Mouse (Mus musculus) small intestine, adult 2 months (tissue): ENCODE data around the gene Tpbgl. TPM values are rescaled to one million over a fixed set of nuclear protein-coding genes. Genes with fewer than 3 reads are reported as not detected.

Source experiments
- H3K27ac ChIP-seq: fragments of 200-500 bp; 2 replicates; pipeline ENCODE4 v1.5.1; 2012; ENCODE audit warnings: low read depth, low read length, control low read depth, inconsistent platforms; ENCODE audit not compliant: insufficient read depth
- H3K27me3 ChIP-seq: fragments of 200-500 bp; 2 replicates; pipeline ENCODE4 v1.6.1; 2012; ENCODE audit warnings: mild to moderate bottlenecking, moderate library complexity, low read length, inconsistent platforms; ENCODE audit not compliant: control insufficient read depth, insufficient read depth
- H3K36me3 ChIP-seq: fragments of 200-500 bp; 2 replicates; pipeline ENCODE4 v1.6.1; 2012; ENCODE audit warnings: mild to moderate bottlenecking, low read length, control low read depth, inconsistent platforms; ENCODE audit not compliant: control insufficient read depth, insufficient read depth
- H3K4me1 ChIP-seq: fragments of 200-500 bp; 2 replicates; pipeline ENCODE4 v1.6.1; 2012; ENCODE audit warnings: low read length, inconsistent platforms, mixed read lengths; ENCODE audit not compliant: control insufficient read depth, insufficient read depth, insufficient read length
- H3K4me3 ChIP-seq: fragments of 200-500 bp; 2 replicates; pipeline ENCODE4 v1.5.1; 2012; ENCODE audit warnings: low read depth, mild to moderate bottlenecking, control low read depth, inconsistent platforms, low read length, moderate library complexity
- CTCF ChIP-seq: fragments of 200-500 bp; IDR thresholded peaks from 2 replicates; pipeline ENCODE4 v1.5.1; 2012; ENCODE audit warnings: low read depth, mild to moderate bottlenecking, control low read depth, inconsistent platforms, low read length, moderate library complexity, mixed read lengths; ENCODE audit not compliant: insufficient replicate concordance, insufficient read length; ENCODE audit errors: extremely low read depth
- POLR2A ChIP-seq: fragments of 200-500 bp; IDR thresholded peaks from 2 replicates; pipeline ENCODE4 v1.6.1; 2012; ENCODE audit warnings: low read depth, mild to moderate bottlenecking, control low read depth, inconsistent platforms, low read length, moderate library complexity
- WGBS: fragments of 180-500 bp; shearing (Covaris S2); methylation state at CpG from one replicate; pipeline ENCODE4 v1.1.7; 2018; 5-methylcytosine and 5-hydroxymethylcytosine counted together
- polyA plus RNA-seq: library from polyadenylated mRNA; depleted of rRNA; stranded (reverse); fragments of >200 nt; gene quantifications from 2 replicates; pipeline ENCODE4 v1.2.3, GENCODE M21; 2012

Gene Tpbgl
- polyA plus RNA-seq, 1 experiment: 2.7 TPM

DNA sequence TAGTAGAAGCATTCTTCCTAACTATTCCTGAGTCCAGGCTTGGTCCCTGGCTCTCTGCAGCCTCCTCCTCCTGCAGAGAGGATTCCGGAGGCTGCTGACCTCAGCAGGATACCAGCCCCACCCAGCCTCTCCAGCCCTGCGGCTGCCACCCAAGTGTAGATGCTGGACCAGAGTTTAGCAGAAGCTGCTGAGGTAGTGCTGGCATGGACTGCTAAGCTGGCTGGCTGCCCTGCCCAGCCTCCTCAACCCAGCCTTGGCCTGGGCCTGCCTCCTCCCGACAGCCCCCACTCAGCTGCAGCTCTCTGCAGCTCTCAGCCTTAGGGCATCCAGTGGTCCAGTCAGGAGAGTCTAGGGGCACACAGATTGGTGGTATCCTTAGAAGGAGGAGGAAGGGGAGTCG, 14.3 kb upstream of the Tpbgl start:
- TF ChIP-seq CTCF: no peak
- no peak for TF ChIP-seq POLR2A
- Histone ChIP-seq H3K36me3 (no peaks in the 10 kb centered on the region), H3K27me3 (peaks cover 19% of the 10 kb centered on the region), H3K4me1 (no peaks in the 10 kb centered on the region), H3K27ac (no peak overlapping the region), H3K4me3 (no peak overlapping the region)
- 53% methylated on average over 4 of the region's 4 CpGs for WGBS

DNA sequence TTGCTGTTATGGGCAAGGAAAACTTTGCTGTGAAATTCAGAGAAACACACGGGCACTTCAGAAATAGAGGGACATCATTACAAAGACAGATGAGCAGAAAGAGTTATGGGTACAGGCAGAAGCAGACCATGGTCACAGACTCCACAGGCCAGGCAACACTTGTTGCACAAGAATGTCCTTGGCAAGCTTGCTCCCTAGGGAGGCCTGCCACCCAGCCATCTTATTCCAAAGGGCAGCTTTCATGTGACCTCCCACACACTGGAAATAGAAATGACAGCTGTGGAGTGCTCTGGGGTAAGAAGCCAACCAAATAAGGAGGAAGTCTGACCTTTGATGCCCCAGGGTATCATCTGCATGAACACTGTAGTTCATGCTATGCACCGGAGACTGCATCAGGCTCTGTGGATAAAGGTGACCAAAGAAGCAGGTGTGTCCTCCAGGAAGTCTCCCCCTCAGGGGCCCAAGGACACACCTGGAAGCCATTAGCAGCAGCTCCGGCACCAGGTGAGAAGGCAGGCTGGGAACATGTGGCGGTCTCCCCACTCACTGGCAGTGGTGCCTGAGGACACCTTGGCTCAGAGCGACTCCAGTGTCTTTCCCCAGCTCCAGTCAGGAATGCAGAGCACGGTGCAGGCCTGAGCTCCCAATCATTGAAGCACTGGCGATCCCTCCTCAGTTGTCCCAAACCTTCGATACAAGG, 7.2 kb upstream of the Tpbgl start:
- H3K36me3 ChIP-seq: no peaks in the 10 kb centered on the region
- WGBS: 54% methylated on average over 8 of the region's 8 CpGs
- TF ChIP-seq CTCF (no peak), POLR2A (no peak)
- H3K27ac ChIP-seq: no peak overlapping the region
- H3K4me3 ChIP-seq: no peak overlapping the region
- H3K4me1 ChIP-seq: no peaks in the 10 kb centered on the region
- H3K27me3 ChIP-seq: no peaks in the 10 kb centered on the region

DNA sequence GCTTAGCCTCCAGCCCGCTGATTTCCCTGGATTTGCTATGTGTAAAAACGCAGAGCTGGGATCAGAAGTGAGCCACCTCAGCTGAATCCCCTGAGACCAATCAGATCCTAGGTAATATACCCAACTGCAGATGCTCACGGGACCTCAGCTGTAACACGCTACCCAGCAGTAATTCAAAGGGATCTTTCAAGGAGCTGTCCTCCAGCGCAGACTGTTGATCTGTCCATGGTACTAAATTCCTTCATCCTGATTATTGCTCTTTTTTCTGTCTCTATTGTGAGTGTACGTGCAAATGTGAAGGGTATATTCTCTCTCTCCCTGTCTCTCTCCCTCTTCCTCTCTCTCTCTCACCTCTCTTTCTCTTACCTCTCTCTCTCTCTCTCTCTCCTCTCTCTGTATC, 5.4 kb upstream of the Tpbgl start:
- Histone ChIP-seq H3K27ac (no peak overlapping the region), H3K27me3 (peaks cover 5% of the 10 kb centered on the region), H3K4me1 (no peaks in the 10 kb centered on the region), H3K4me3 (no peak overlapping the region), H3K36me3 (no peaks in the 10 kb centered on the region)
- no peak for TF ChIP-seq POLR2A
- TF ChIP-seq CTCF: no peak
- 9% methylated on average over 6 of the region's 6 CpGs for WGBS

DNA sequence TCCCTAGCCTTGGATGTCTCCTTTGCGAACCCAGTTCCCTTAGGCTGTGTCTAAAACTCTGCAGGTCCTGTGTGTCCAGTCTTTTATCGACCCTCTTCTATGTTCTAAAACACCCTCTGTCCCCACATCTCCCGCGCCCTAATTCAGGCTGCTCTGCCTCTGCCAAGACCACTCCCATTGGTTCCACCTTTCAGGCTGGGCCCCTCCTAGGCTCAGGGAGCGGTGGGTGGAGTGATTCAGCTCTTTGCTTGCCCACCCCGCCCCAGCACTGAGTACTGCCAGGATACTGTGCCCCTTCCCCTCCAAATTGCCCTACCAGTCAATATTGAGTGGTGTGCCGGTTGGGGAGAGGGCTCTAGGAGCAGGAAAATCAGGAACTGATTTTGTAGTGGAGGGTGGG, 463 bp upstream of the Tpbgl start:
- WGBS: 14% methylated on average over 7 of the region's 7 CpGs
- Histone ChIP-seq H3K27ac (no peak overlapping the region), H3K4me1 (peaks cover 8% of the 10 kb centered on the region), H3K36me3 (no peaks in the 10 kb centered on the region), H3K27me3 (peaks cover 14% of the 10 kb centered on the region), H3K4me3 (no peak overlapping the region)
- no peak for TF ChIP-seq POLR2A
- TF ChIP-seq CTCF: no peak

DNA sequence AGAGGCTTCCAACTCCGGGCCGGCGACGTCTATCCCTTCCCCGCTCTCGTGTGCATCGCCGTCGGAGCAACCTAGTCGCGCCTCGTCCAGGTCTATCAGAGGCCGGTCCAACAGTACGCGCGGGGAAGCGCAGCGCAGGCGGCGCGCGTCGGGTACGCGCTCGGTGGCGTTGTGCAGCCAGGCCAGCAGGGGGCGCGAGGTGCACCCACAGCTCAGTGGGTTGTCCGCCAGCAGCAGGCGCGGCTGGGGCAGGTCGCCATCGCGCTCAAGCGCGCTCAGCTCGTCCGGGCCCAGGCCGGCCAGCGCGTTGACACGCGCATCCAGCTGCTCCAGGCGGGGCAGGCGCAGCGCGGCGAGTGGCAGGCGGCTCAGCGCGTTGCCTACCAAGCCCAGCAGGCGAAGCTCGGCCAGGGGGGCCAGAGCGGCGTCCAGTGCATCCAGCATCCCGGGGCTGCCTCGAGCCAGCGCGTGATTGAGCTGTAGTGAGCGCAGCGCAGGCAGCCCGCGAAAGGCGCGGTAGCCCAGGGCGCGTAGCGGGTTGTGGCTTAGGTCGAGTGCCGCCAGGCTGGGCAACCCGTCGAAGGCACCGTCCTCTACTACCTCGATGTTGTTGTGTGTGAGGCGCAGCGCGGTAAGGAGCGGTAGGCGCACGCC, 1.1 kb downstream of the Tpbgl start:
- under 1% methylated on average over 80 of the region's 81 CpGs for WGBS
- H3K27me3 ChIP-seq: peaks cover 14% of the 10 kb centered on the region

DNA sequence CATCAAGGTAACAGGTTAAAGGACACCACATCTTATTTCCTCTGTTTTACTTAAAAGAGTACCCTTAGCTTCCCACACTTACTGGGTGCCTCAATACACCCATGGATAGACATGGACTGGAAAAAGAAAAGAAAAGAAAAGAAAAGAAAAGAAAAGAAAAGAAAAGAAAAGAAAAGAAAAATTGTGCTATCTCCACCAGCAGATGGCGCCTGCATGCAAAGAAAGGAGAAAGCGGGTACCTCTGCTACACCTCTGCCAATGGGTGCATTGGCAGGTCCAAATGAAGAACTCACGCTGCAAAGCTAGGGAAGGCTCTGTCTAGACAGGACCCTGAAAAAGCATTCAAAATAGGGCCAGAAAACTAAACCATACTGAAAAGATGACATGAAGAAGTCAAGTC, 8.0 kb downstream of the Tpbgl start:
- Histone ChIP-seq H3K27ac (no peak overlapping the region), H3K4me3 (no peak overlapping the region), H3K36me3 (no peaks in the 10 kb centered on the region), H3K27me3 (peaks cover 11% of the 10 kb centered on the region; the same call in 1 of the 2 replicates), H3K4me1 (no peaks in the 10 kb centered on the region)
- TF ChIP-seq POLR2A: no peak
- peak; percentile 52; the same call in 1 of the 2 replicates for TF ChIP-seq CTCF
- 0% methylated on average over 3 of the region's 3 CpGs for WGBS

More for the DNA sequence above, 1.1 kb downstream of the Tpbgl start:
- Histone ChIP-seq H3K4me1 (peaks cover 8% of the 10 kb centered on the region), H3K36me3 (no peaks in the 10 kb centered on the region), H3K4me3 (peak overlapping the region; percentile 53), H3K27ac (no peak overlapping the region)
- no peak for TF ChIP-seq POLR2A
- TF ChIP-seq CTCF: peak; percentile 75

DNA sequence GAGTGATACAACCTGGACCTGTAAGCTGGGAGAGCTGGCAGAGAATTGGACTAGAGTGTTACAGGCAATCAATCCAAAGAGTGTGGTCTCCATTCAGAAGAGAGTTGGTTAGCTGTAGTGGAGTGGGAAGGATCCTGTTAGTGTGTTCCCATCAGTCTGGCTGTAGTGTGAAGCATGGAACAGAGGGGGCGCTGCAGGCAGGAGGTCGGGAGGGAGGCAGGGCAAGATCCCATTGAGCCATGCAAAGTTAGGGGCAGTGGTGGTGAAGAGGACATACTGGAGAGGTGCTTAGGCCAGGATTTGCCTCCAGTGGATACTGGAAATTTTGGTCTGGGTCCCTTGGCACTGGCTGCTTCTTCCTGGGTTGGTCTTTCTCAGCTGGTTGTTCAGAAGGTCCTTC, 8.6 kb downstream of the Tpbgl start:
- no peaks in the 10 kb centered on the region for H3K36me3 ChIP-seq
- H3K4me1 ChIP-seq: no peaks in the 10 kb centered on the region
- H3K4me3 ChIP-seq: no peak overlapping the region
- WGBS: 71% methylated on average over 2 of the region's 2 CpGs
- TF ChIP-seq POLR2A (no peak), CTCF (no peak)
- H3K27me3 ChIP-seq: peaks cover 11% of the 10 kb centered on the region; the same call in 1 of the 2 replicates
- H3K27ac ChIP-seq: no peak overlapping the region
